Mouse (Mus musculus) limb, embryonic 15.5 days (tissue): ENCODE results near the gene Cbx4. TPM values are rescaled to one million over a fixed set of nuclear protein-coding genes. Genes with fewer than 3 reads are reported as not detected.
"Not testable (repeated sequence)": the region's sequence is repeated elsewhere in the genome, so short reads cannot be mapped to it uniquely, and the experiment has no call there.

Experiments
- ATAC-seq: fragments of 200-750 bp; cut with Nextera tagmentation; 2 replicates; pipeline ENCODE4 v1.8.0; 2017; ENCODE audit warnings: low read depth, moderate TSS enrichment; ENCODE audit not compliant: insufficient number of reproducible peaks, low FRiP score, low TSS enrichment
- H3K27ac ChIP-seq: fragments of 300-500 bp; sonication (generic); 2 replicates; pipeline ENCODE4 v1.5.1; 2015; ENCODE audit warnings: moderate library complexity, mild to moderate bottlenecking, inconsistent platforms
- H3K27me3 ChIP-seq: fragments of 300-500 bp; sonication (generic); 2 replicates; pipeline ENCODE4 v1.6.1; 2015; ENCODE audit warnings: inconsistent platforms
- H3K36me3 ChIP-seq: fragments of 300-500 bp; sonication (generic); 2 replicates; pipeline ENCODE4 v1.6.1; 2015; ENCODE audit warnings: inconsistent platforms
- H3K4me1 ChIP-seq: fragments of 300-500 bp; sonication (generic); 2 replicates; pipeline ENCODE4 v1.6.1; 2015; ENCODE audit warnings: inconsistent platforms
- H3K4me2 ChIP-seq: fragments of 300-500 bp; sonication (generic); 2 replicates; pipeline ENCODE4 v1.6.1; 2015; ENCODE audit warnings: mild to moderate bottlenecking, inconsistent platforms
- H3K4me3 ChIP-seq: fragments of 300-500 bp; sonication (generic); 2 replicates; pipeline ENCODE4 v1.5.1; 2015; ENCODE audit warnings: mild to moderate bottlenecking, inconsistent platforms
- H3K9ac ChIP-seq: fragments of 300-500 bp; sonication (generic); 2 replicates; pipeline ENCODE4 v1.6.1; 2015; ENCODE audit warnings: inconsistent platforms
- H3K9me3 ChIP-seq: fragments of 300-500 bp; sonication (generic); 2 replicates; pipeline ENCODE4 v1.6.1; 2016; ENCODE audit warnings: inconsistent platforms
- WGBS: fragments of 180-500 bp; shearing (Covaris S2); methylation state at CpG from one replicate; pipeline ENCODE4 v1.1.7; 2015; 5-methylcytosine and 5-hydroxymethylcytosine counted together
- polyA plus RNA-seq: library from polyadenylated mRNA; unstranded; fragments of >200 nt; fragmentation: Nextera tagmentation; extraction: Ambion mirVana; gene quantifications from 2 replicates; pipeline ENCODE4 v1.2.1, GENCODE M21; 2015

The Cbx4 gene
- polyA plus RNA-seq, 1 experiment from 2014 or later: 16.4 TPM

GRCm38 (mm10) chr11:119106289-119106688 is 20.3 kb upstream of the Cbx4 start:
- H3K4me1 ChIP-seq: peaks cover 10% of the 10 kb centered on the region
- WGBS: 52% methylated on average over 6 of the region's 6 CpGs
- H3K36me3 ChIP-seq: no peaks in the 10 kb centered on the region
- H3K27me3 ChIP-seq: no peaks in the 10 kb centered on the region
- no peak overlapping the region for H3K4me2 ChIP-seq
- no peak overlapping the region for H3K4me3 ChIP-seq
- no peak overlapping the region for H3K9ac ChIP-seq
- no peak overlapping the region for H3K27ac ChIP-seq
- no peaks in the 10 kb centered on the region for H3K9me3 ChIP-seq
- 0 out of 2 replicates have a peak, but pooled peaks have one; percentile 55 for ATAC-seq

- WGBS: 35% methylated on average over 8 of the region's 8 CpGs
- H3K9ac ChIP-seq: no peak overlapping the region
- no peaks in the 10 kb centered on the region for H3K9me3 ChIP-seq
- H3K36me3 ChIP-seq: no peaks in the 10 kb centered on the region
- no peak overlapping the region for H3K4me3 ChIP-seq
- peaks cover 10% of the 10 kb centered on the region for H3K4me1 ChIP-seq
- no peak overlapping the region for H3K4me2 ChIP-seq
- H3K27ac ChIP-seq: no peak overlapping the region
- H3K27me3 ChIP-seq: no peaks in the 10 kb centered on the region
- no peak for ATAC-seq
These were observed 19.7 kb upstream of the Cbx4 start for GRCm38 (mm10) chr11:119105748-119106147.

- no peaks in the 10 kb centered on the region for H3K27me3 ChIP-seq
- no peak for ATAC-seq
- H3K9me3 ChIP-seq: no peaks in the 10 kb centered on the region
- H3K4me3 ChIP-seq: no peak overlapping the region
- peaks cover 10% of the 10 kb centered on the region for H3K4me1 ChIP-seq
- H3K9ac ChIP-seq: no peak overlapping the region
- WGBS: 50% methylated on average over 7 of the region's 7 CpGs
- H3K36me3 ChIP-seq: no peaks in the 10 kb centered on the region
- H3K4me2 ChIP-seq: no peak overlapping the region
- H3K27ac ChIP-seq: no peak overlapping the region
These were observed 19.1 kb upstream of the Cbx4 start for GRCm38 (mm10) chr11:119105071-119105609.

- H3K27me3 ChIP-seq: no peaks in the 10 kb centered on the region
- H3K9me3 ChIP-seq: no peaks in the 10 kb centered on the region
- peaks cover 10% of the 10 kb centered on the region for H3K4me1 ChIP-seq
- no peak overlapping the region for H3K9ac ChIP-seq
- ATAC-seq: no peak
- H3K27ac ChIP-seq: no peak overlapping the region
- WGBS: 81% methylated on average over 3 of the region's 3 CpGs
- no peak overlapping the region for H3K4me3 ChIP-seq
- no peak overlapping the region for H3K4me2 ChIP-seq
- no peaks in the 10 kb centered on the region for H3K36me3 ChIP-seq
These were observed 18.0 kb upstream of the Cbx4 start for GRCm38 (mm10) chr11:119103991-119104390.

GRCm38 (mm10) chr11:119100355-119100754 is 14.3 kb upstream of the Cbx4 start:
- not testable (repeated sequence) for H3K27ac ChIP-seq, H3K27me3 ChIP-seq, H3K9ac ChIP-seq, H3K9me3 ChIP-seq, H3K4me3 ChIP-seq, ATAC-seq, H3K36me3 ChIP-seq, H3K4me1 ChIP-seq, H3K4me2 ChIP-seq
- WGBS: 62% methylated on average over 4 of the region's 4 CpGs

GRCm38 (mm10) chr11:119098202-119098601 is 12.2 kb upstream of the Cbx4 start:
- H3K27ac ChIP-seq: no peak overlapping the region
- 63% methylated on average over 4 of the region's 4 CpGs for WGBS
- H3K4me2 ChIP-seq: no peak overlapping the region
- H3K27me3 ChIP-seq: peaks cover 3% of the 10 kb centered on the region; the same call in 1 of the 2 replicates
- no peaks in the 10 kb centered on the region for H3K4me1 ChIP-seq
- no peak for ATAC-seq
- no peak overlapping the region for H3K9ac ChIP-seq
- no peaks in the 10 kb centered on the region for H3K9me3 ChIP-seq
- H3K4me3 ChIP-seq: no peak overlapping the region
- no peaks in the 10 kb centered on the region for H3K36me3 ChIP-seq

GRCm38 (mm10) chr11:119095441-119095840 is 9.4 kb upstream of the Cbx4 start:
- Histone ChIP-seq H3K36me3 (no peaks in the 10 kb centered on the region), H3K27me3 (peaks cover 4% of the 10 kb centered on the region; the same call in 1 of the 2 replicates), H3K9ac (no peak overlapping the region), H3K4me3 (no peak overlapping the region), H3K4me2 (no peak overlapping the region), H3K27ac (no peak overlapping the region), H3K4me1 (peaks cover 11% of the 10 kb centered on the region), H3K9me3 (no peaks in the 10 kb centered on the region)
- ATAC-seq: no peak
- WGBS: 45% methylated on average over 3 of the region's 3 CpGs

GRCm38 (mm10) chr11:119093322-119093721 is 7.3 kb upstream of the Cbx4 start:
- Histone ChIP-seq H3K9me3 (no peaks in the 10 kb centered on the region), H3K9ac (no peak overlapping the region), H3K27me3 (peaks cover 26% of the 10 kb centered on the region), H3K4me2 (no peak overlapping the region), H3K4me1 (peaks cover 32% of the 10 kb centered on the region), H3K4me3 (no peak overlapping the region), H3K36me3 (no peaks in the 10 kb centered on the region), H3K27ac (no peak overlapping the region)
- no peak for ATAC-seq
- WGBS: 67% methylated on average over 1 of the region's 1 CpGs

GRCm38 (mm10) chr11:119092286-119092685 is 6.3 kb upstream of the Cbx4 start:
- H3K4me3 ChIP-seq: no peak overlapping the region
- ATAC-seq: no peak
- H3K4me1 ChIP-seq: peaks cover 40% of the 10 kb centered on the region
- no peak overlapping the region for H3K27ac ChIP-seq
- no peaks in the 10 kb centered on the region for H3K9me3 ChIP-seq
- peaks cover 36% of the 10 kb centered on the region for H3K27me3 ChIP-seq
- H3K9ac ChIP-seq: no peak overlapping the region
- H3K36me3 ChIP-seq: no peaks in the 10 kb centered on the region
- 72% methylated on average over 3 of the region's 3 CpGs for WGBS
- no peak overlapping the region for H3K4me2 ChIP-seq

- peak overlapping the region; percentile 55; the same call in 1 of the 2 replicates for H3K4me3 ChIP-seq
- H3K4me2 ChIP-seq: peak overlapping the region; percentile 98
- ATAC-seq: no peak
- H3K9ac ChIP-seq: no peak overlapping the region
- H3K27me3 ChIP-seq: peaks cover 41% of the 10 kb centered on the region
- H3K27ac ChIP-seq: no peak overlapping the region
- no peaks in the 10 kb centered on the region for H3K9me3 ChIP-seq
- WGBS: 12% methylated on average over 8 of the region's 8 CpGs
- no peaks in the 10 kb centered on the region for H3K36me3 ChIP-seq
- H3K4me1 ChIP-seq: peaks cover 46% of the 10 kb centered on the region
These were observed 5.6 kb upstream of the Cbx4 start for GRCm38 (mm10) chr11:119091598-119091991.

GRCm38 (mm10) chr11:119090961-119091597 is 5.1 kb upstream of the Cbx4 start:
- peak; percentile 40 for ATAC-seq
- Histone ChIP-seq H3K9ac (peak overlapping the region; percentile 43), H3K36me3 (no peaks in the 10 kb centered on the region), H3K27ac (peak overlapping the region; percentile 35; the same call in 1 of the 2 replicates), H3K27me3 (peaks cover 44% of the 10 kb centered on the region), H3K4me1 (peaks cover 49% of the 10 kb centered on the region), H3K9me3 (no peaks in the 10 kb centered on the region), H3K4me2 (peak overlapping the region; percentile 98), H3K4me3 (peak overlapping the region; percentile 55)
- WGBS: 1% methylated on average over 35 of the region's 42 CpGs

GRCm38 (mm10) chr11:119090076-119090960 is 4.3 kb upstream of the Cbx4 start:
- Histone ChIP-seq H3K4me2 (peak overlapping the region; percentile 98), H3K9me3 (no peaks in the 10 kb centered on the region), H3K36me3 (no peaks in the 10 kb centered on the region), H3K4me1 (peaks cover 49% of the 10 kb centered on the region), H3K27ac (peak overlapping the region; percentile 35), H3K4me3 (peak overlapping the region; percentile 55), H3K9ac (peak overlapping the region; percentile 43), H3K27me3 (peaks cover 44% of the 10 kb centered on the region)
- WGBS: under 1% methylated on average over 74 of the region's 75 CpGs
- ATAC-seq: no peak
